Mouse (Mus musculus) Patski (cell line): Measurements from ENCODE around the gene Tmem262. TPM values are rescaled to one million over a fixed set of nuclear protein-coding genes. Genes with fewer than 3 reads are reported as not detected.
"Not testable (repeated sequence)": the region's sequence is repeated elsewhere in the genome, so short reads cannot be mapped to it uniquely, and the experiment has no call there.

Source experiments
- ATAC-seq: fragments of 100-300 bp; one replicate; pipeline ENCODE4 v1.8.0; 2021
- CTCF ChIA-PET: fragments of 350-600 bp; sonication (Branson Sonifier 250); formaldehyde crosslinking; loops from one replicate; lab custom pipeline; 2022; ENCODE audit warnings: inconsistent platforms; lab: Charles Lee
- POLR2A ChIA-PET: fragments of 350-600 bp; sonication (Branson Sonifier 250); formaldehyde crosslinking; loops from one replicate; lab custom pipeline; 2022; ENCODE audit warnings: antibody characterized with exemption, inconsistent platforms; lab: Charles Lee
- DNase-seq: peaks from one replicate; pipeline ENCODE4 v3.0.0-alpha.2; 2011; ENCODE audit warnings: low read depth, low spot score
- H3K27me3 ChIP-seq: fragments of 371-371 bp; one replicate; pipeline ENCODE4 v1.5.1; 2021
- CTCF ChIP-seq: fragments of 100-300 bp; IDR thresholded peaks from one replicate; pipeline ENCODE4 v1.5.1; 2021
- in situ Hi-C: fragments of 300-500 bp; cut with MboI; formaldehyde crosslinking; loops from 3 replicates; pipeline ENCODE4 v1.11.1; 2018; ENCODE audit warnings: low pct_unique_long_range_greater_than_20kb, mixed read lengths
- polyA plus RNA-seq: library from polyadenylated mRNA; unstranded; gene quantifications from one replicate; pipeline ENCODE4 v1.2.3, GENCODE M21; 2021

Tmem262 gene
- 0.15 TPM for polyA plus RNA-seq

DNA sequence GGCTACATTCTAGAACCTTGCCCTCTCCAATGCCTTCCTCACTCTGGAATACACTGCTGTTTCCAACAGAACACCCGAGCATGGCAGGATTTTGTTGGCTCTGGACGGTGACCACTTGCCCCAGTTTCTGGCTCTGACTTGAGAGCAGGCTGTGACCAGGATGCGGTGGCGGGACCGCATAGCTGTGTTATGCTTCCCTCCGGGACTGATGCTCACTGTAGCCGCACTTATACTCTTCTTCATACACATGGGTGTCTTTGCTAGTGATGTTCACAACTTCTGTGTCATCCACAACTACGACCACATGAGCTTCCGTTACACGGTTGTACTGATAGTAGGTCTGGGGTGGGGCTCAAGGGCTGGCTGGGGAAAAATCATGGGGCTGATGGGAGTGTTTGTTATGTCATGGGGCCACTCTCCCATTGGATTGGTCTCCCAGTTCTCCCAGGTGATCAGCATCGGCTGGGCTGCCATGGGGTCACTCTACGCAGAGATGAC lies at the start of gene Tmem262:
Gene Tmem262, plus strand, starts transcription at position 51 of the 498 bp plus-strand sequence.
- TF ChIP-seq CTCF: no peak
- DNase-seq: no peak
- ATAC-seq: no peak
- no peaks in the 10 kb centered on the region for H3K27me3 ChIP-seq
- CTCF ChIA-PET: interaction anchor here (0.9 kb wide), 1 partner anchor 13 kb away, joined by 3 read pairs; no protein-coding TSS in a partner anchor
- POLR2A ChIA-PET: interaction anchor here (1.6 kb wide), 1 partner anchor 12 kb away, joined by 5 read pairs; the partner anchor contains the start of gene Tm7sf2
- in situ Hi-C loops: no loop called here

DNA sequence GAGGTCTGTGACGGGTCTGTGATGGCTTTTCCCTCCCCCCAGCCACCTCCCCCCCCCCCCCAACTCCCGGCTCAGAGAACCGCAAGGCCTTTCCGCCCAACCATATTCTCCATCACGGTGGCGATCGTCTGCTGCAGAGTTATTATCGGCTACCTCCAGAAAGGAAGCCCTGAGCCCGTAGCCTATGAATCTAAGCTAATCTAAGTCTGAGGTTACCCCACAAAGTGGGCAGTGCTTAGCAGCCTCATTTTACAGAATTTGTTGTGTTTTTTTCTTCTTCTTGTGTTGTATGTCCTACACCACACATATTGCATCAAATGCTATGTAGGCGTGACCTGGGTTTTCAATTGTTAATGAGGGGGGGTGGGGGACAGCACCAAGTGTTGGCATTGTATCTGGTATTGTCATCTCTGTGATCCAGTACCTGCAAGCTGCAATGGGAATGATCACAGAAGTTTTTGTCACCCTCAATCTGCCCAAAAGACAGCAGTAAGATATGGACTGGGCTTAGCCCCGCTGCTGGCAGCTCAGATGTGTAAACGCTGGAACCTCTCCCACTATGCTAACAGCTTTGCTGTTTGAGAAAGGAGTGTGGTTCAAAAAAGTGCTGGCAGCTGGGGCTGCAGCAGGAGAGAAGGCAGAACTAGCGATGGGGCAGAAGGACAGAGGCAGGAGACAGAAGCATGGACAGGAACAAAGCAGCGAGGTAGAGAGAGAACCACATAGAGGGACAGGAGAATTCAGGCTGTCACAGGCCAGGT lies 49.1 kb upstream of the Tmem262 start:
- ATAC-seq: no peak
- POLR2A ChIA-PET: no interaction called here
- CTCF ChIA-PET: no interaction called here
- H3K27me3 ChIP-seq: peaks cover 14% of the 10 kb centered on the region
- in situ Hi-C loops: no loop called here
- DNase-seq: no peak
- TF ChIP-seq CTCF: no peak

GRCm38 (mm10) chr19:6035966-6036585 lies 43.8 kb upstream of the Tmem262 start:
- ATAC-seq (no peak), DNase-seq (no peak)
- in situ Hi-C loops: no loop called here
- POLR2A ChIA-PET: interaction anchor here (0.5 kb wide), 1 partner anchor 21 kb away, joined by 4 read pairs; no protein-coding TSS in a partner anchor
- CTCF ChIA-PET: interaction anchor here (1.1 kb wide), 2 partner anchors 18 to 21 kb away, joined by 3 read pairs; partner anchors contain the start of gene Capn1
- peaks cover 4% of the 10 kb centered on the region for H3K27me3 ChIP-seq
- no peak for TF ChIP-seq CTCF

DNA sequence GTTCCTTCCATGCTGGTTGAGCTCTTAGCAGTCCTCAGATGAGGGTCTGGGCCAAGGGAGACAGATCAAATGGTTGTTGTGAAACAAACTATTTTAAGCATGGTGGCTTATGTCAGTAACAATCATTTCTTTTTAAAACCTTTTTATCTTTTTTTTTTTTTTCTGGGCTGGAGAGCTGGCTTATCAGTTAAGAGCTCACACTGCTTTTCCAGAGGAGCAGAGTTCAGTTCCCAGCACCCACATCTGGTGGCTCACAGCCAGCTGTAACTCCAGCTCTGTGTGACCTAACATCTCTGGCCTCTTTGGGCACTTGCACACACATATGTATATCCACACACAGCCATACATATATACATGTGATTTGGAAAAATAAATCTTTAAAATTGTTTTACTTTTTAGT lies 42.1 kb upstream of the Tmem262 start:
- ChIA-PET CTCF (no interaction called here), POLR2A (interaction anchor here (0.7 to 1.6 kb wide), 3 partner anchors 9 to 74 kb away, joined by 3 to 4 read pairs (median 3); partner anchors contain the start of gene Syvn1)
- H3K27me3 ChIP-seq: no peaks in the 10 kb centered on the region
- TF ChIP-seq CTCF: no peak
- ATAC-seq: no peak
- no peak for DNase-seq
- in situ Hi-C loops: no loop called here

GRCm38 (mm10) chr19:6038326-6038725 lies 41.5 kb upstream of the Tmem262 start:
- no peak for TF ChIP-seq CTCF
- no peaks in the 10 kb centered on the region for H3K27me3 ChIP-seq
- in situ Hi-C loops: no loop called here
- ChIA-PET CTCF (interaction anchor here (1.2 kb wide), 1 partner anchor 20 kb away, joined by 5 read pairs; no protein-coding TSS in a partner anchor), POLR2A (interaction anchor here (0.7 to 1.6 kb wide), 4 partner anchors 8 to 79 kb away, joined by 3 to 4 read pairs (median 4); partner anchors contain the start of gene Syvn1)
- ATAC-seq: no peak
- no peak for DNase-seq

DNA sequence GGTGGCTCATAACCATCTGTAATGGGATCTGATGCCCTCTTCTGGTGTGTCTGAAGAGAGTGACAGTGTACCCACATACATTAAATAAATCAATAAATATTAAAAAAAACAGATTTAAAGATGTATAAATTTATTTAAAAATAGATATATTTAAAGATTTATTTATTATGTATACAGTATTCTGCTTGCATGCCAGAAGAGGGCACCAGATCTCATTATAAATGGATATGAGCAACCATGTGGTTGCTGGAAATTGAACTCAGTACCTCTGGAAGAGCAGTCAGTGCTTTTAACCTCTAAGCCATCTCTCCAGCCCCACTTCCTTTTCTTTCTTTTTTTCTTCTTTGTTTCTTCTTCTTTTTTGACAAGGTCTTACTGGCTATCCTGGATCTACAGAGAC lies 39.8 kb upstream of the Tmem262 start:
- no peak for DNase-seq
- ChIA-PET POLR2A (no interaction called here), CTCF (no interaction called here)
- no peak for ATAC-seq
- H3K27me3 ChIP-seq: no peaks in the 10 kb centered on the region
- in situ Hi-C loops: no loop called here
- no peak for TF ChIP-seq CTCF

DNA sequence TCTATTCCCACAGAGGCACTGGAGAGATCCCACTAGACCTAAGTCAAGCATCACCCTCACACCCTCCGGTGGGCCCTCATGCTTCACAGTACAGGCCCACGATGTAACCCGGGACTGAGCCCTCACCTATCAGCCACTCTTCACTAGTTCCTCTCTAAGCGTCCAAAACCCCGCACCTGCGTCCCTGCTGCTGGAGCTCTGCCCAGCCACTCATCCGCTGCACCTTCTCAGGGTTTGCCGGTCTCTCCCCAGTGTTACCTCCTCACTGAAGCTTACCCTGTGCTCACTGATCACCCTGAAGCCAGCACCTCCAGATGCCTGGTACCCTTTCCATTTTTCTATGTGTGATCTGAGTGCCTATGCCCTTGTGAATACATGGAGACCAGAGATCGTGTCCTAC lies 37.5 kb upstream of the Tmem262 start:
- in situ Hi-C loops: no loop called here
- no peak for DNase-seq
- ChIA-PET CTCF (no interaction called here), POLR2A (no interaction called here)
- no peak for TF ChIP-seq CTCF
- no peaks in the 10 kb centered on the region for H3K27me3 ChIP-seq
- no peak for ATAC-seq

DNA sequence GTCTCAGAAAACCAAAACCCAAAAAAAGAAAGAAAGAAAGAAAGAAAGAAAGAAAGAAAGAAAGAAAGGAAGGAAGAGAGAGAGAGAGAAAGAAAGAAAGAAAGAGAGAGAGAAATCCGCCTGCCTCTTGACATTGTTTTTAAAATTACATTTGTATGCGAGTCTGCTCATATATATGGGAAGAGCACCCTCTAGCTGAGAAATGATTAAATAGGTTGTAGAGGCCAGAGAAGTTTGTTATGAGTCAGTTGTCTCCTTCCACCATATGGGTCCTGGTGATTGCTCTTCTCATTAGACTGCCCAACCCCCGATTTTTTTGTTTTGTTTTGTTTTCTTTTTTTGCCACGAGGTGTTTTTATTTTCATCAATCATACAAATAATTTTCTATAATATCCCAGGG lies 35.7 kb upstream of the Tmem262 start:
- DNase-seq, ATAC-seq, H3K27me3 ChIP-seq, in situ Hi-C loops, POLR2A ChIA-PET: not testable (repeated sequence)
- CTCF ChIA-PET: interaction anchor here (3.4 kb wide), 1 partner anchor 79 kb away, joined by 13 read pairs; the partner anchor contains the start of gene Pola2

GRCm38 (mm10) chr19:6045366-6046293 lies 34.2 kb upstream of the Tmem262 start:
- CTCF ChIA-PET: interaction anchor here (1.1 to 3.4 kb wide), 3 partner anchors 9 to 80 kb away, joined by 3 to 13 read pairs (median 5); partner anchors contain the start of gene Pola2
- no peak for DNase-seq
- no peak for TF ChIP-seq CTCF
- POLR2A ChIA-PET: interaction anchor here (0.7 to 1.8 kb wide), 9 partner anchors 8 to 222 kb away, joined by 3 to 15 read pairs (median 4); partner anchors contain the start of genes Capn1, Fau, Mrpl49 and Pola2
- ATAC-seq: no peak
- H3K27me3 ChIP-seq: no peaks in the 10 kb centered on the region
- in situ Hi-C loops: no loop called here
